Mouse (Mus musculus): Measurements from ENCODE around the gene Cav1.

DNA sequence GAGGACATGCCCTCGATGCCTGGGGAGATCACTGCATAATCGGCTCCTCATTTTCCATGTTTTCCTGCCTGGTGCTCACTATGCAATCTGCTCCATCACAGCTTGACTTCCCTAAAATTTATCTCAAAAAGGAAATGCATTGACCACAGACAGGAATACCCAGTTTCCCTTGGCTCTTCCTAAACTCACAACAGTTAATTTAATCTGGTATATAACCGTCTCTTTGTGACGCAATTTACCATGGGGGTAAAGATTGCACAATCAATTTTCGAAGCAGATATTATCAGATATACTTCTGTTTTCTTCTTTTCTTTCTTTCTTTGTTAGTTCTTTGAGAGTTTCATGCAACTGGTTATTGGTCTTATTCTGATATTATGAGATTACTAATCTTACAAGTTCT lies 79.4 kb downstream of the Cav1 start:
- no peak for TF ChIP-seq CTCF (IDR thresholded peaks at IDR 0.05; ENCODE audit: control insufficient read depth, insufficient read depth, low read length)
- TF ChIP-seq POLR2A (IDR thresholded peaks at IDR 0.05; ENCODE audit: borderline replicate concordance, control insufficient read depth, low read depth, low read length) = no peak

Measured in bone marrow, adult 2 months (tissue).